Mouse (Mus musculus): Measurements from ENCODE around the gene Aig1. TPM values are rescaled to one million over a fixed set of nuclear protein-coding genes. Genes with fewer than 3 reads are reported as not detected.

Gene Aig1
- total and polyA plus RNA-seq, 3 experiments, result 54.5 to 71.0 (median 62.8) TPM

GRCm38 (mm10) chr10:13667166-13667696 is 201.5 kb downstream of the Aig1 start:
- Histone ChIP-seq H3K9ac (ENCODE audit: low read depth, low read length) (no peak overlapping the region), H3K27ac (peak overlapping the region; percentile 61), H3K4me3 (no peak overlapping the region), H3K79me2 (replicated peaks; ENCODE audit: control insufficient read depth, insufficient read depth, low read length) (no peaks in the 10 kb centered on the region), H3K4me1 (ENCODE audit: control insufficient read depth, insufficient read depth, low read length) (peaks cover 6% of the 10 kb centered on the region), H3K27me3 (ENCODE audit: control insufficient read depth, insufficient read depth, low read length) (no peaks in the 10 kb centered on the region), H3K36me3 (ENCODE audit: control insufficient read depth, insufficient read depth, low read length) (no peaks in the 10 kb centered on the region)
- WGBS, result 55% methylated on average over 10 of the region's 10 CpGs
- intact Hi-C loops (cut with DNase I), result no loop called here
- peak; percentile 52 to 64 for DNase-seq
- TF ChIP-seq CTCF (IDR thresholded peaks at IDR 0.05) (no peak), EP300 (IDR thresholded peaks at IDR 0.05; ENCODE audit: insufficient read depth, low read depth, low read length) (0 out of 2 replicates have a peak, but pooled peaks have one; percentile 50), POLR2A (IDR thresholded peaks at IDR 0.05; ENCODE audit: insufficient read depth, low read depth, low read length) (no peak)

- H3K27ac ChIP-seq, result no peak overlapping the region
- intact Hi-C loops (cut with DNase I), result no loop called here
- H3K9ac ChIP-seq (ENCODE audit: low read depth, low read length), result no peak overlapping the region
- TF ChIP-seq EP300 (IDR thresholded peaks at IDR 0.05; ENCODE audit: insufficient read depth, low read depth, low read length), result no peak
- no peak for TF ChIP-seq POLR2A (IDR thresholded peaks at IDR 0.05; ENCODE audit: insufficient read depth, low read depth, low read length)
- TF ChIP-seq CTCF (IDR thresholded peaks at IDR 0.05), result no peak
- no peaks in the 10 kb centered on the region for H3K36me3 ChIP-seq (ENCODE audit: control insufficient read depth, insufficient read depth, low read length)
- no peak for DNase-seq
- H3K27me3 ChIP-seq (ENCODE audit: control insufficient read depth, insufficient read depth, low read length), result no peaks in the 10 kb centered on the region
- peaks cover 6% of the 10 kb centered on the region for H3K4me1 ChIP-seq (ENCODE audit: control insufficient read depth, insufficient read depth, low read length)
- no peaks in the 10 kb centered on the region for H3K79me2 ChIP-seq (replicated peaks; ENCODE audit: control insufficient read depth, insufficient read depth, low read length)
- no peak overlapping the region for H3K4me3 ChIP-seq
Measured at GRCm38 (mm10) chr10:13663476-13663875, 205.3 kb downstream of the Aig1 start.

DNA sequence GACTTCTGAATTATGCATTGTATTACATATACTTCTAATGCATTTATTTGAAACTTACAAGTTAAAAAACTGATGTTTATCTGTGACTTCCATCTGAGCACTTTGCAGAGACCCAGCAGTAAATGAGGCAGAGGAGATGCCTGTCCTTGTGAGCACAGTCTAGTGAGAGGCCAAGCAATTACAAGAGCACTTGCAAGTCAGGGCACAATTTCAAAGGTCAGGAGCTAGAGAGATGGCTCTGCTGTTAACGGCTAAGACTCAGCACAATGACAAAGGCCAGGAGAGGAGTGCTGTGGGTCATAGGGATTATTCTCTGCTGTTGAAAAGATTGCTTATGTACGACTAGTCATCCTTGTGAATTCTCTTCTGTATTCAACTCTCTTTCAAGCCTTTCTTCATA is 209.0 kb downstream of the Aig1 start:
- H3K9ac ChIP-seq (ENCODE audit: low read depth, low read length), result no peak overlapping the region
- no peak overlapping the region for H3K4me3 ChIP-seq
- no peak for DNase-seq
- intact Hi-C loops (cut with DNase I), result no loop called here
- 60% methylated on average over 2 of the region's 2 CpGs for WGBS
- H3K27me3 ChIP-seq (ENCODE audit: control insufficient read depth, insufficient read depth, low read length), result no peaks in the 10 kb centered on the region
- no peak overlapping the region for H3K27ac ChIP-seq
- TF ChIP-seq POLR2A (IDR thresholded peaks at IDR 0.05; ENCODE audit: insufficient read depth, low read depth, low read length) (no peak), CTCF (IDR thresholded peaks at IDR 0.05) (no peak), EP300 (IDR thresholded peaks at IDR 0.05; ENCODE audit: insufficient read depth, low read depth, low read length) (no peak)
- H3K36me3 ChIP-seq (ENCODE audit: control insufficient read depth, insufficient read depth, low read length), result no peaks in the 10 kb centered on the region
- no peaks in the 10 kb centered on the region for H3K79me2 ChIP-seq (replicated peaks; ENCODE audit: control insufficient read depth, insufficient read depth, low read length)
- no peaks in the 10 kb centered on the region for H3K4me1 ChIP-seq (ENCODE audit: control insufficient read depth, insufficient read depth, low read length)

- 77% methylated on average over 10 of the region's 10 CpGs for whole genome bisulfite sequencing
Measured at GRCm38 (mm10) chr10:13653739-13654462, 214.9 kb downstream of the Aig1 start.

DNA sequence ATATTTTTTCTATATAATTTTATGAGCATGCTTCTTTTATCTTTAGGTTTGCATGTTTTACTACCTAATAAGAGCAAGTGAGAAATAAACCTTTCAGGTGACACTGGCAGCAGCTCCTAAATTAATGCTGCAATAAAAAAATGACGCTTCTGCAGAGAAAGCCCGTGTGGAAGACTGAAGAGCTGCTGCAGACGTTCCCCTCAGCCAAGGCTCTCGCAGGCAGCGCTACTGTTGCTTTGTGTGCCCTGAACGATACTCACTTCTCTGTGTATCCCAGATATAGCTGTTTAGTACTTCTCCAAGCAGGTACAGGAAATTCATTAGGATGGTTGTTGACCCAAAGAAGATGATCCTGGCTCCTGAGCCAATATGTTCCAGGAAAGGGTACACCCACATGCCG is 215.5 kb downstream of the Aig1 start:
- no peak for DNase-seq
- 94% methylated on average over 7 of the region's 7 CpGs for WGBS
- no peak overlapping the region for H3K9ac ChIP-seq (ENCODE audit: low read depth, low read length)
- no peak overlapping the region for H3K4me3 ChIP-seq
- intact Hi-C loops (cut with DNase I), result no loop called here
- TF ChIP-seq POLR2A (IDR thresholded peaks at IDR 0.05; ENCODE audit: insufficient read depth, low read depth, low read length) (no peak), CTCF (IDR thresholded peaks at IDR 0.05) (no peak), EP300 (IDR thresholded peaks at IDR 0.05; ENCODE audit: insufficient read depth, low read depth, low read length) (no peak)
- no peaks in the 10 kb centered on the region for H3K79me2 ChIP-seq (replicated peaks; ENCODE audit: control insufficient read depth, insufficient read depth, low read length)
- H3K4me1 ChIP-seq (ENCODE audit: control insufficient read depth, insufficient read depth, low read length), result no peaks in the 10 kb centered on the region
- H3K36me3 ChIP-seq (ENCODE audit: control insufficient read depth, insufficient read depth, low read length), result no peaks in the 10 kb centered on the region
- no peaks in the 10 kb centered on the region for H3K27me3 ChIP-seq (ENCODE audit: control insufficient read depth, insufficient read depth, low read length)
- no peak overlapping the region for H3K27ac ChIP-seq

More at GRCm38 (mm10) chr10:13653739-13654462, 214.9 kb downstream of the Aig1 start:
- Histone ChIP-seq H3K27me3 (ENCODE audit: control insufficient read depth, insufficient read depth, low read length) (no peaks in the 10 kb centered on the region), H3K9ac (ENCODE audit: low read depth, low read length) (no peak overlapping the region), H3K36me3 (ENCODE audit: control insufficient read depth, insufficient read depth, low read length) (no peaks in the 10 kb centered on the region), H3K79me2 (replicated peaks; ENCODE audit: control insufficient read depth, insufficient read depth, low read length) (no peaks in the 10 kb centered on the region), H3K4me1 (ENCODE audit: control insufficient read depth, insufficient read depth, low read length) (no peaks in the 10 kb centered on the region), H3K4me3 (no peak overlapping the region), H3K27ac (no peak overlapping the region)
- DNase-seq, result no peak
- intact Hi-C loops (cut with DNase I), result no loop called here
- TF ChIP-seq POLR2A (IDR thresholded peaks at IDR 0.05; ENCODE audit: insufficient read depth, low read depth, low read length) (no peak), EP300 (IDR thresholded peaks at IDR 0.05; ENCODE audit: insufficient read depth, low read depth, low read length) (no peak), CTCF (IDR thresholded peaks at IDR 0.05) (no peak)

GRCm38 (mm10) chr10:13652061-13652460 is 216.7 kb downstream of the Aig1 start:
- no peaks in the 10 kb centered on the region for H3K27me3 ChIP-seq (ENCODE audit: control insufficient read depth, insufficient read depth, low read length)
- no peaks in the 10 kb centered on the region for H3K4me1 ChIP-seq (ENCODE audit: control insufficient read depth, insufficient read depth, low read length)
- intact Hi-C loops (cut with DNase I), result no loop called here
- no peak overlapping the region for H3K4me3 ChIP-seq
- 95% methylated on average over 4 of the region's 4 CpGs for WGBS
- DNase-seq, result no peak
- no peak overlapping the region for H3K9ac ChIP-seq (ENCODE audit: low read depth, low read length)
- H3K36me3 ChIP-seq (ENCODE audit: control insufficient read depth, insufficient read depth, low read length), result no peaks in the 10 kb centered on the region
- no peak overlapping the region for H3K27ac ChIP-seq
- H3K79me2 ChIP-seq (replicated peaks; ENCODE audit: control insufficient read depth, insufficient read depth, low read length), result no peaks in the 10 kb centered on the region
- TF ChIP-seq EP300 (IDR thresholded peaks at IDR 0.05; ENCODE audit: insufficient read depth, low read depth, low read length) (no peak), POLR2A (IDR thresholded peaks at IDR 0.05; ENCODE audit: insufficient read depth, low read depth, low read length) (no peak), CTCF (IDR thresholded peaks at IDR 0.05) (no peak)
